Mouse (Mus musculus) embryonic facial prominence, embryonic 12.5 days (tissue): ENCODE results near the gene Coq5. TPM values are rescaled to one million over a fixed set of nuclear protein-coding genes. Genes with fewer than 3 reads are reported as not detected.

ENCODE experiments used
- ATAC-seq: fragments of 200-750 bp; cut with Nextera tagmentation; 2 replicates; pipeline ENCODE4 v1.8.0; 2017; ENCODE audit not compliant: insufficient number of reproducible peaks, insufficient read depth, low FRiP score, low TSS enrichment
- H3K27ac ChIP-seq: fragments of 300-500 bp; sonication (generic); 2 replicates; pipeline ENCODE4 v1.5.1; 2016; ENCODE audit warnings: mild to moderate bottlenecking
- H3K27me3 ChIP-seq: fragments of 300-500 bp; sonication (generic); 2 replicates; pipeline ENCODE4 v1.6.1; 2016; ENCODE audit warnings: mild to moderate bottlenecking, moderate library complexity
- H3K36me3 ChIP-seq: fragments of 300-500 bp; sonication (generic); 2 replicates; pipeline ENCODE4 v1.6.1; 2016; ENCODE audit warnings: mild to moderate bottlenecking
- H3K4me1 ChIP-seq: fragments of 300-500 bp; sonication (generic); 2 replicates; pipeline ENCODE4 v1.6.1; 2016
- H3K4me2 ChIP-seq: fragments of 300-500 bp; sonication (generic); replicated peaks from 2 replicates; pipeline ENCODE4 v1.6.1; 2016; ENCODE audit warnings: mild to moderate bottlenecking, moderate library complexity
- H3K4me3 ChIP-seq: fragments of 300-500 bp; sonication (generic); 2 replicates; pipeline ENCODE4 v1.5.1; 2016; ENCODE audit warnings: mild to moderate bottlenecking
- H3K9ac ChIP-seq: fragments of 300-500 bp; sonication (generic); 2 replicates; pipeline ENCODE4 v1.6.1; 2016; ENCODE audit warnings: mild to moderate bottlenecking, moderate library complexity
- H3K9me3 ChIP-seq: fragments of 300-500 bp; sonication (generic); 2 replicates; pipeline ENCODE4 v1.6.1; 2016; ENCODE audit warnings: mild to moderate bottlenecking, moderate library complexity
- WGBS: fragments of 180-500 bp; shearing (Covaris S2); methylation state at CpG from one replicate; pipeline ENCODE4 v1.1.7; 2016; 5-methylcytosine and 5-hydroxymethylcytosine counted together
- polyA plus RNA-seq: library from polyadenylated mRNA; unstranded; fragments of >200 nt; fragmentation: Nextera tagmentation; extraction: Ambion mirVana; gene quantifications from 2 replicates; pipeline ENCODE4 v1.2.1, GENCODE M21; 2016

Gene Coq5
- polyA plus RNA-seq, 1 experiment from 2014 or later, result 45.5 TPM

DNA sequence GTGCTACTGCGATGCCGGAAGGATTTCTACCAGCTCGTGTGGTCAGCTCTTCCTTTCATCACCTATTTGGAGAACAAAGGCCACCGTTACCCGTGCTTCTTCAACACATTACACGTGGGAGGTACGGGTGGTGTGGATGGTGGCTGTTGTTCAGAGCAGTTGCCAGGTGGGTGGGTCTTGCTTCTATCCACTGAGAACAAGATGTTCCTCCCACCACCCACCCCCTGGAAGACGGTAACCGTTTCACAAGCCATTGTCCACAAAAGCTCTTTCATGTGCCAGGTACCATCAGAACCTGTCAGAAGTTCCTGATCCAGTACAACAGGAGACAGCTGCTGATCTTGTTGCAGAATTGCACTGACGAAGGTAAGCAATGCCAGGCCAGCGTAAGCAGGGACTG is 39.3 kb upstream of the Coq5 start:
- Histone ChIP-seq H3K9me3 (no peaks in the 10 kb centered on the region), H3K4me3 (no peak overlapping the region), H3K4me2 (no peak overlapping the region), H3K27ac (no peak overlapping the region), H3K4me1 (peaks cover 12% of the 10 kb centered on the region), H3K9ac (no peak overlapping the region), H3K27me3 (0 out of 2 replicates have a peak, but pooled peaks cover 1% of the 10 kb centered on the region), H3K36me3 (peaks cover 55% of the 10 kb centered on the region)
- no peak for ATAC-seq
- WGBS, result 90% methylated on average over 11 of the region's 11 CpGs

DNA sequence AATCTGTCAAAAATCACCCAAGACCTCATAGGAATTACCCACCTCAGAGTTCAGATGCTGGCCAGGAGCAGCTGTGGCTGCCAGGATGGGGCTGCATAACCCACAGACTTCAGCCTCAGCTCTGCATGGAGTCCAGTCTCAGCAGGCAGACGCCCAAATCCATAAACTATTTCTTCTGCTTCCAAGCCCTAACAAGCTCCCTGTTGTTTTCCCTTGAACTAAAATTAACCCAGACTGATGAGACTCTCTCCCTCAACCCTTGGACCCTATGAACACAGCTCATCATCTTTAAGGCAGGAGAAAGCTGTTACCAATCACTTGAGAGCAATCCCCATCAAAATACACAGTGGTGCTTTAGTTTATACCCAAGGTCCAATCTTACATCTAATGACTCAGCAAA is 24.0 kb upstream of the Coq5 start:
- no peak for ATAC-seq
- no peak overlapping the region for H3K27ac ChIP-seq
- no peaks in the 10 kb centered on the region for H3K27me3 ChIP-seq
- no peak overlapping the region for H3K4me2 ChIP-seq
- no peaks in the 10 kb centered on the region for H3K9me3 ChIP-seq
- no peak overlapping the region for H3K4me3 ChIP-seq
- H3K9ac ChIP-seq, result no peak overlapping the region
- 83% methylated on average over 1 of the region's 1 CpGs for WGBS
- peaks cover 69% of the 10 kb centered on the region for H3K36me3 ChIP-seq
- no peaks in the 10 kb centered on the region for H3K4me1 ChIP-seq

DNA sequence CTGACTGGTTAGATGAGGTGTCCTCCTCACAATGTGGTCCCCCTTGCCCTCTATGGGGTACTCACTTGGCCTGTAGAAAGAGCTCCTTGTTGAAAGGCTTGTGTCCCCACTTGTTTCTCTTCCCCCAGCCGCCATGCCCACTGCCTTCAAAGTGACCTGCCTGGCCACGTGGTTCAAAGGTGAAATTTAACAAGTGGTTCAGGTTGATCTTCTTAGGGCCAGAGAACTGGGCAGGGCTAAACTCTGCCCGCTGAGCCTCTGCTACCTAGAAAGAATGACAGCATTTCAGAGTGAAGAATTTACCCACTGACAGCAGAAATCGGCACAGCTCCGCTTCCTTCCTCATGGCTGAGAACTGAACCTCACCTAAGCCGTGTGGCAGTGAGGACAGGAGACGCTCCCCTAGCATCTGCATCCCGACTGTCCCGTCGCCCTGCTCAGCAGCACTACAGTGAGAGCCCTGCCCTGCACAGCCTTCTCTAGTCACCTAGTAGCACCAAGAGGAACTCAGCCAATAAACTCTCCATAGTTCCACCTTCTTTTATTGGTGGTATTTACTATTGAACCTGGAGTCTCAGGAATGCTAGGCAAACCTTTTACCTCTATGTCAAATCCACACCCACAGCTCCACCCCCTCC is 22.4 kb upstream of the Coq5 start:
- Histone ChIP-seq H3K9ac (no peak overlapping the region), H3K9me3 (no peaks in the 10 kb centered on the region), H3K27me3 (no peaks in the 10 kb centered on the region), H3K4me1 (no peaks in the 10 kb centered on the region), H3K4me2 (no peak overlapping the region), H3K36me3 (peaks cover 60% of the 10 kb centered on the region), H3K4me3 (no peak overlapping the region), H3K27ac (no peak overlapping the region)
- WGBS, result 85% methylated on average over 10 of the region's 10 CpGs
- ATAC-seq, result no peak

DNA sequence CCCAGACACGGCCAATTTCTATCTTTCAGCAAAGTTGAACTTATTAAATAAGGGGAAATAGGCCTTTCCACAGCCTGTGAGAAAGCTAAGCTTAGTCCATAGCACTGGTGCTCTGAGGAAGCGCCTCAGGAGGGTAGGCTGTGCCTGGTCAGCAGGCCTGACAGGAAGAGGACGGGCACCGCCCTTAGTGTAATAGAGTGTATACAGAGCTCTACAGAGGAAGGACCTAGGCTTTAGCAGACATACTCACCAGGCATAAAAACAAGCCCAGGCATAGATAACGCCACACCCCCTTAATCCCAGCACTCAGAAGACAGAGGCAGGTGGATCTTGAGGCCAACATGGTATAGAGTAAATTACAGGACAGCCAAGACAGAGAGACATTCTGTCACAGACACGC is 19.1 kb upstream of the Coq5 start:
- WGBS, result 83% methylated on average over 6 of the region's 6 CpGs
- no peaks in the 10 kb centered on the region for H3K27me3 ChIP-seq
- H3K4me2 ChIP-seq, result no peak overlapping the region
- no peak for ATAC-seq
- H3K4me3 ChIP-seq, result no peak overlapping the region
- no peaks in the 10 kb centered on the region for H3K4me1 ChIP-seq
- peaks cover 58% of the 10 kb centered on the region for H3K36me3 ChIP-seq
- no peak overlapping the region for H3K9ac ChIP-seq
- no peak overlapping the region for H3K27ac ChIP-seq
- H3K9me3 ChIP-seq, result no peaks in the 10 kb centered on the region

DNA sequence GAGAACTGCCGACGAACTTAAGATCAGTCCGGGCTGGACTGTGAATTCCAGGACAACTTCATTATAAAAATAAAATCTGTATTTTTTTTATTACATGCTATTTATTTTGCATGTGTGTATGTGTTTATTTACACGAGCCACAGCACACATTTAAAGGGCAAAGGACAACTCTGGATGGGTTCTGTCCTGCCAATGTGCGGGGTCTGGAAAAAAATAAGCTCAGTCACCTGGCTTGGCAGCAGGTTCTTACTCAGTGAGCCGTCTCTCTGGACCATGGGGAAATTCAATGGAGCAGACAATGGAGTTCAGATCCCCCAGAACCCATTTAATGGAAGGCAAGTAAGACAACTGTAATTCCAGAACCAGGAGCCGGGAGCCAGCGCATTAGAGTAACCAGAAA is 18.3 kb upstream of the Coq5 start:
- no peak overlapping the region for H3K4me3 ChIP-seq
- no peaks in the 10 kb centered on the region for H3K9me3 ChIP-seq
- no peak overlapping the region for H3K9ac ChIP-seq
- H3K4me2 ChIP-seq, result no peak overlapping the region
- H3K27ac ChIP-seq, result no peak overlapping the region
- no peaks in the 10 kb centered on the region for H3K27me3 ChIP-seq
- no peak for ATAC-seq
- H3K4me1 ChIP-seq, result 0 out of 2 replicates have a peak, but pooled peaks cover 5% of the 10 kb centered on the region
- WGBS, result 91% methylated on average over 8 of the region's 8 CpGs
- peaks cover 55% of the 10 kb centered on the region for H3K36me3 ChIP-seq

DNA sequence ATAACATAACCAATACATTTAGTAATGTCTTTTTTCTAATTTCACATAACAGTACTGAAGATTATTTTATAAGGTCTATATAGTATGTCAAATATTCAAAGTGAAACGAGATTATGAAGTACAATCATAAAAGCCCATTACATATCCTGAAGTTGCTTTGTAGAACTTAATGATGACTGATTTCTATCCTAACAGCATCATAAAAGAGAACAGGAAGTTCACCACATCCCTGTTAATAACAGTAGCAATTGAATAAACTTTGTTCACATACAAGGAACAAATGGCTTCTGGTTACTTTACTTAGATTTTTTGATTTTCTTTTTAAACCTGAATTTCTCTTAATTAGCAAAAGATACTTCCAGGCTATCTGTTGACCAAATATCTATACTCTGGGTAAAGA is 17.6 kb upstream of the Coq5 start:
- 84% methylated on average over 1 of the region's 1 CpGs for WGBS
- H3K4me3 ChIP-seq, result no peak overlapping the region
- no peaks in the 10 kb centered on the region for H3K27me3 ChIP-seq
- H3K27ac ChIP-seq, result no peak overlapping the region
- peaks cover 54% of the 10 kb centered on the region for H3K36me3 ChIP-seq
- H3K4me2 ChIP-seq, result no peak overlapping the region
- ATAC-seq, result no peak
- H3K9ac ChIP-seq, result no peak overlapping the region
- H3K9me3 ChIP-seq, result no peaks in the 10 kb centered on the region
- H3K4me1 ChIP-seq, result 0 out of 2 replicates have a peak, but pooled peaks cover 5% of the 10 kb centered on the region

DNA sequence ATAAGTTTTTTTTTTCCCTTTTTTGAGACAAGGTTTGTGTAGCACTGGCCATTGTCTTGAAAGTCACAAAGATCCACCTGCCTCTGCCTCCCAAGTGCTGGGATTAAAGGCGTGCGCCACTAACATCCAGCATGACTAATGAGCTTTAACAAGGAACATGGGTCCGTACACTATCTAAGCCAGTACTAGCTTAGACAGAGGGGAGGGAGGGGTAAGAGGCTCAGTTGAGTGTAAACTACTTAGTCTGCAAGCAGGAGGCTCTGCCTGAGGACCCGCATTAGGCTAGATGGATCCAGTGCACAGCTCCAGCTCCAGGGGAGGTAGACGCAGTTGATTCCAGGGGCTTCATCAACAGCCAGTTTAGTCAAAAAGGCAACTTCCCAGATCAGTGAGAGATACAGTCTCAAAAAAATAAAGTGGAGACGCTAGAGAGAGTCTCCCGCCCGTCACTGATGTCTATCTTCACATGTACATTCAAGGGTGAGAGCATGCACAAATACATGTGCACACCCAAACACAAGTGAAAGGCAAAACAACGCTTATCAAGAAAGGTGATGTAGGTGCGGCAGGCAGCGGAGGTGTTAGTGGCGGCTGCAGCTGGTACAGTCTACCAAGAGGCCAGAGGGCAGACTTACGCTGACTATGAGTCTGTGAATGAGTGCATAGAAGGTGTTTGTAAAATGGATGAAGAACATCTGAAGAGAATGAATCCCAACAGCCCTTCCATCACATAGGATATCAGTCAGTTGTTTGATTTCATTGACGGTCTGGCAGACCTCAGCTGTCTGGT is 16.8 kb upstream of the Coq5 start:
- Histone ChIP-seq H3K9me3 (no peaks in the 10 kb centered on the region), H3K27me3 (no peaks in the 10 kb centered on the region), H3K27ac (no peak overlapping the region), H3K4me2 (no peak overlapping the region), H3K36me3 (peaks cover 46% of the 10 kb centered on the region), H3K9ac (no peak overlapping the region), H3K4me3 (no peak overlapping the region), H3K4me1 (peaks cover 8% of the 10 kb centered on the region; the same call in 1 of the 2 replicates)
- ATAC-seq, result no peak
- 88% methylated on average over 14 of the region's 14 CpGs for WGBS

DNA sequence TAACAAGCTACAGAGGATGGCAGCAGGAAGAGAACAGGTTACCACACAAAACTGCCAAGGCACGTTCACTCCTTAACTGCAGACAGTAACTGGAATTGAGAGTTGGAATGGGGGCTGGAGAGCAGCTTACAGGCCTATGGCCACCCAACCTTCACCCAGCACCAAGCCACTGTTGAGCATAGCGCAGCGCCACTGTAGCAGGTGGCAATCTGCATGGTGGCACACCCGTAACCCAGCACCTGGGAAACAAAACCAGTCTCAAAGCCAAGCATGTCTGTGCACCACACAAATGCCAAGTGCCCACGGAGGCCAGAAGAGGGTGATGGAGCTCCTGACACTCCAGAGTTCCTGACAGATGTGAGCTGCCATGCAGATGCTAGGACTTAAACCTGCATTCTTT is 13.1 kb upstream of the Coq5 start:
- Histone ChIP-seq H3K27me3 (no peaks in the 10 kb centered on the region), H3K4me1 (peaks cover 29% of the 10 kb centered on the region), H3K36me3 (peaks cover 30% of the 10 kb centered on the region), H3K9ac (no peak overlapping the region), H3K4me2 (no peak overlapping the region), H3K9me3 (no peaks in the 10 kb centered on the region), H3K27ac (no peak overlapping the region), H3K4me3 (no peak overlapping the region)
- no peak for ATAC-seq
- 87% methylated on average over 5 of the region's 5 CpGs for WGBS

DNA sequence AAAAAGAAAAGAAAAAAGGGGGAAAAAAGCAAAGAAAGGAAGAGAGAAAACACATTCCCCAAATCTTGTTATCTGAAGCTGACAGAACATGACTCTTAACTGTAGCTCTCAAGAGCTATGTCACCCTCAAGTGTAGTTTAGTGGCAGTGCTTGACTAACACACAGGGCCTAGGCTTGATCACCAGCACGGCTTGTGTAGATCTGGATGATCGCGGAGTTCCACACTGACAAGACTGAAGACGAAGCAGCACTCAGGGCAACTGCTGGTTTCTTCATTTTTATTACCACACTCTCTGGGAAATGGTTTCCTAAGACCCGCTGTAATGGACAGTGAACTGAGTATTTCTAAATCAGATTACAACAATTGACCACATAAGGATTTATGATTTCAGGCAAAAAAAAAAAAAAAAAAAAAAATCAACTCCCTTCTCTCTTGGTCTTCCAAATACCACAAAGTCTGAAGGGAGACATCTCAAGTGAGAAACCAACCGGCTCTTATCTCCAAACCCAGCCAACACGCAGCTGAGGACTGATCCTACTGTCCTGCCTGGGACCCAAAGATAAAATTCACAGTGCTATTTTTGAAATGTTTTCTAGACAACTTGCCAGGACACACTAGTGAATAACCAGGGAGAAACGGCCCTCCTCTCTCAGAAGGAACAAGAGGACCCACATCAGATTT is 12.5 kb upstream of the Coq5 start:
- Histone ChIP-seq H3K4me1 (peaks cover 30% of the 10 kb centered on the region), H3K4me2 (no peak overlapping the region), H3K9me3 (no peaks in the 10 kb centered on the region), H3K36me3 (peaks cover 30% of the 10 kb centered on the region), H3K4me3 (no peak overlapping the region), H3K27ac (no peak overlapping the region), H3K9ac (no peak overlapping the region), H3K27me3 (no peaks in the 10 kb centered on the region)
- WGBS, result 93% methylated on average over 8 of the region's 8 CpGs
- no peak for ATAC-seq

DNA sequence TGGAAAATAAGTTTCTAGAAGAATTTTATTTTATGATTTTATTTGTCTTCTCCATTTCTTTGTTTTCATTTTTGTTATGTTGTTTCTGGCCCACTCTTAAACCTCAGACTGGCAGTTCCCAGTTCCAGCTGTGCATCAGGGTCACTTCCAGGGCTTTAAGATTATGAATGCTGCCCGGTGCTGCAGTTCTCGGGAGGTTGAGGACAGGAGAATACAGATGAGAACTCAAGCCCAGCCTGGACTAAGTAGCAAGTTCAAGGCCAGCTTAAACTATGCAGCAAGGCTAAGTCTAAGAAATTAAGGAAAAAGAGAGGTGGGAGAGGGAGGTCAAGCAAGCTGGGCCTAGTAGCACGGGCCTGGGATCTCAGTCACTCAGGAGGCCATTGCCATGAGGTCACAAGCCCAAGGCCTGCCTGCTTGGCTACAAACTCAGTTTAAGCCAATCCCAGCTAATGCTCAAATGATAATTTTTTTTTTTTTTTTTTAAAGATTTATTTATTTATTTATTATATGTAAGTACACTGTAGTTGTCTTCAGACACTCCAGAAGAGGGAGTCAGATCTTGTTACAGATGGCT is 11.9 kb upstream of the Coq5 start:
- no peak for ATAC-seq
- no peak overlapping the region for H3K4me3 ChIP-seq
- peaks cover 30% of the 10 kb centered on the region for H3K36me3 ChIP-seq
- no peak overlapping the region for H3K27ac ChIP-seq
- no peak overlapping the region for H3K9ac ChIP-seq
- no peaks in the 10 kb centered on the region for H3K9me3 ChIP-seq
- no peaks in the 10 kb centered on the region for H3K27me3 ChIP-seq
- WGBS, result 88% methylated on average over 3 of the region's 3 CpGs
- peaks cover 30% of the 10 kb centered on the region for H3K4me1 ChIP-seq
- H3K4me2 ChIP-seq, result no peak overlapping the region

DNA sequence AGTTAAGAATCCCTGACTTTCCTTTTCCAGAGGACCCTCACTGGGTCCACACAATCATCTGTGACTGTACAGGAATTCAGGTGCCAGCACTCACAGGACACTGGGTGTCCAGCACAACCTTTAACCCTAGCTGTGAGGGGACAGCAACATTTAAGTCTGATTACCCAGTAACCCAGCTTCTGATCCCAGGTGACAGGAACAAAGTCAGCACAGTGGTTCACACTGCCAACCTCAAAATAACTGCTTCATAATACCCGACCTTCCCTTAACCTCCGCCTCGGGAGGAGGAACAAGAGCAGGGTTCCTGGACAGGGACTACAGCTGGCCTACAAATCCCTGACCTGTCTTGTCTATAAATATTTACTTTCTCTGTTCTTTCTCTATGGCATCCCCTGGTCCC is 11.2 kb upstream of the Coq5 start:
- Histone ChIP-seq H3K27me3 (no peaks in the 10 kb centered on the region), H3K9ac (no peak overlapping the region), H3K4me3 (no peak overlapping the region), H3K9me3 (no peaks in the 10 kb centered on the region), H3K36me3 (peaks cover 30% of the 10 kb centered on the region), H3K4me2 (no peak overlapping the region), H3K27ac (no peak overlapping the region), H3K4me1 (peaks cover 33% of the 10 kb centered on the region)
- ATAC-seq, result no peak
- 61% methylated on average over 3 of the region's 3 CpGs for WGBS
